Mouse (Mus musculus) G1E (cell line): ENCODE measurements around the gene Chchd4.

ENCODE experiments used
- CTCF ChIP-seq: IDR thresholded peaks from 2 replicates; pipeline ENCODE4 v1.5.1; 2012; ENCODE audit warnings: low read depth, low read length, inconsistent platforms, mixed read lengths
- GATA1 ChIP-seq: IDR thresholded peaks from 2 replicates; pipeline ENCODE4 v1.6.1; 2012; ENCODE audit warnings: borderline replicate concordance, low read length, inconsistent platforms, mixed read lengths
- GATA2 ChIP-seq: IDR thresholded peaks from 2 replicates; pipeline ENCODE4 v1.6.1; 2012; ENCODE audit warnings: low read depth, low read length, inconsistent platforms, borderline replicate concordance
- POLR2AphosphoS5 ChIP-seq: IDR thresholded peaks from 2 replicates; pipeline ENCODE4 v1.6.1; 2012; ENCODE audit warnings: low read depth, low read length, inconsistent platforms; ENCODE audit not compliant: insufficient replicate concordance

DNA sequence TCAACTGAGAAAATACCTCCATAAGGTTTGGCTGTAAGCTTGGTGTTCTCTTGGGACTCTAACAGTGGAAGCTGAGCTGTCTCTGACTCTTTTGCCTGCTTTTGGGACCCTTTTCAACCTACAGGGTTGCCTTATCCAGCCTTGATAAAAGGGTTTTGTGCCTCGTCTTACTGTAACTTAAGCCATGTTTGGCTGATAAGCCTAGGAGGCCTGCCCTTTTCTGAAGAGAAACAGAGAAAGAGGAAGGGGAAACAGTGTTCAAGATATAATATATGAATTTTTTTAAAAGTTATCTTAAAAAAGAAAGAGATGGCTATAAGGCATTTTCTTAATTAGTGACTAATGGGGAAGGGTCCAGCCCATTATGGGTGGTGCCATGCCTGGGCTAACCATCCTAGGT, 30.0 kb upstream of the Chchd4 start:
- TF ChIP-seq CTCF, result no peak
- TF ChIP-seq GATA2, result no peak
- no peak for TF ChIP-seq GATA1
- TF ChIP-seq POLR2AphosphoS5, result no peak
